Comparison of ENCODE assay signal across 7 mouse cellular contexts in genomic region chr12:3359302-3359701, GRCm38 (mm10). TPM values are rescaled to one million over a fixed set of nuclear protein-coding genes. Genes with fewer than 3 reads are reported as not detected.
DNase-seq lines count a peak whose midpoint lies in the region; ATAC-seq and TF ChIP-seq lines count a peak whose summit lies in the region.

No protein-coding gene starts in this region.

- no peak overlapping the region for H3K4me3 ChIP-seq in left cerebral cortex, adult 2 months

- intact Hi-C loops in left cerebral cortex, adult 2 months (cut with DNase I), result loop anchor here (2.0 kb wide), 1 partner anchor 261 kb away; no protein-coding TSS in a partner anchor

- TF ChIP-seq CTCF in left cerebral cortex, adult 2 months (IDR thresholded peaks at IDR 0.05), result peak; percentile 84

- ATAC-seq in megakaryocyte-erythroid progenitor cell, adult 5-6 weeks (replicated peaks; ENCODE audit: low FRiP score, low TSS enrichment, poor library complexity, severe bottlenecking), result peak; percentile 87

- H3K27ac ChIP-seq in left cerebral cortex, adult 2 months, result no peak overlapping the region

- peak; percentile 69 for DNase-seq in T-cell, adult 2 months (ENCODE audit: low spot score)
- DNase-seq in cerebellum, adult 8-10 months, result peak; percentile 74
- peak; percentile 79 to 92 for DNase-seq in frontal cortex, postnatal 25 days (ENCODE audit: low spot score in 2 of 2)
- DNase-seq in induced T-regulatory cell, adult 2 months (ENCODE audit: low read depth), result peak; percentile 91
- DNase-seq in left cerebral cortex, adult 2 months (ENCODE audit: extremely low spot score in 1 of 2, low spot score in 2 of 2), result peak; percentile 78 to 83
- DNase-seq in skeletal muscle tissue, adult 2 months (ENCODE audit: low read depth, low spot score), result peak; percentile 52

RNA-seq across cellular contexts. Expression of gene Kif3c, which starts 5.6 kb away (rescaled TPM):
- 100 to 1,000 TPM; 188 TPM for total RNA-seq in left cerebral cortex, adult 2 months (2021)
- total RNA-seq in megakaryocyte-erythroid progenitor cell, adult 5-6 weeks (2014; fragmentation: Nextera tagmentation), result 1.2 and 2.3 TPM in 2 replicates
- total RNA-seq in megakaryocyte-erythroid progenitor cell, adult 5-6 weeks (2017), result 0.33 and 4.3 TPM in 2 replicates

RNA-seq across cellular contexts. Expression of gene Rab10, which starts 49.5 kb away (rescaled TPM):
- total RNA-seq in left cerebral cortex, adult 2 months (2021), result 100 to 1,000 TPM; 132 to 134 TPM
- 71.0 and 79.4 TPM in 2 replicates for total RNA-seq in megakaryocyte-erythroid progenitor cell, adult 5-6 weeks (2014; fragmentation: Nextera tagmentation)
- 114 and 151 TPM in 2 replicates for total RNA-seq in megakaryocyte-erythroid progenitor cell, adult 5-6 weeks (2017)

Comparison
In these comparisons a context has a peak if more than half of its experiments do, and no peak if none do; other contexts are left out.
1. RNA of gene Kif3c, which starts 5.6 kb away (total RNA-seq): 188 TPM in left cerebral cortex, adult 2 months; 0.33 to 4.3 TPM in megakaryocyte-erythroid progenitor cell, adult 5-6 weeks; every median in the first group is over 10 times any median in the second.
2. Peak in every context shown above with its lines, with median percentiles within 50 percentile points of each other: DNase-seq.